Mouse (Mus musculus): ENCODE results near the gene Fmnl3.

DNA sequence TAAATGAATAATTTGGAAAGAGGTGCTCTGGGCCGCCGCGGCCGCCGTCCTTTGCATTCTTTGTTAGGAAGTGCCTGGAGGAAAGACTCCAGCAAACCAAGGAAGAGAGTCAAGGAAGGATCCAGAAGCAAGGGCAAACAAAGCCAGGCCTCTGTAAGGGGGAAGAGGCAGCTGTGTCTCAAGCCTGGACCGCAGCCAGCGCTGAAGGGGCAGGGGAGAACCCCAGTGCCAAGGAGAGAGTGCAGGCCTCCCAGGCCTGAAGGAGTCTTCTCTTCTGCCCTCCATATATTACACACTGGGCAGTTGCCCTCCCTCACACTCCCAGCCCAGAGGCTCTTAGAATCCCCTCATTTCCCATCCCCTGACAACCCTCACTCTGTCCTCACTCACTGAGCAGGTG lies 92.0 kb downstream of the Fmnl3 start:
- TF ChIP-seq CTCF (IDR thresholded peaks at IDR 0.05; ENCODE audit: extremely low read depth, insufficient read length, insufficient replicate concordance, low read depth, low read length) (no peak), POLR2A (IDR thresholded peaks at IDR 0.05; ENCODE audit: low read depth, low read length) (no peak)
